Mouse (Mus musculus) Patski (cell line): ENCODE results near the gene Fam57b. TPM values are rescaled to one million over a fixed set of nuclear protein-coding genes. Genes with fewer than 3 reads are reported as not detected.
"Not testable (repeated sequence)": the region's sequence is repeated elsewhere in the genome, so short reads cannot be mapped to it uniquely, and the experiment has no call there.

Experiments used
- ATAC-seq: fragments of 100-300 bp; one replicate; pipeline ENCODE4 v1.8.0; 2021
- CTCF ChIA-PET: fragments of 350-600 bp; sonication (Branson Sonifier 250); formaldehyde crosslinking; loops from one replicate; lab custom pipeline; 2022; ENCODE audit warnings: inconsistent platforms; lab: Charles Lee
- POLR2A ChIA-PET: fragments of 350-600 bp; sonication (Branson Sonifier 250); formaldehyde crosslinking; loops from one replicate; lab custom pipeline; 2022; ENCODE audit warnings: antibody characterized with exemption, inconsistent platforms; lab: Charles Lee
- DNase-seq: peaks from one replicate; pipeline ENCODE4 v3.0.0-alpha.2; 2011; ENCODE audit warnings: low read depth, low spot score
- H3K27me3 ChIP-seq: fragments of 371-371 bp; one replicate; pipeline ENCODE4 v1.5.1; 2021
- CTCF ChIP-seq: fragments of 100-300 bp; IDR thresholded peaks from one replicate; pipeline ENCODE4 v1.5.1; 2021
- in situ Hi-C: fragments of 300-500 bp; cut with MboI; formaldehyde crosslinking; loops from 3 replicates; pipeline ENCODE4 v1.11.1; 2018; ENCODE audit warnings: low pct_unique_long_range_greater_than_20kb, mixed read lengths
- polyA plus RNA-seq: library from polyadenylated mRNA; unstranded; gene quantifications from one replicate; pipeline ENCODE4 v1.2.3, GENCODE M21; 2021

Gene Fam57b
- polyA plus RNA-seq, 1 experiment from 2014 or later, result 1.3 TPM

DNA sequence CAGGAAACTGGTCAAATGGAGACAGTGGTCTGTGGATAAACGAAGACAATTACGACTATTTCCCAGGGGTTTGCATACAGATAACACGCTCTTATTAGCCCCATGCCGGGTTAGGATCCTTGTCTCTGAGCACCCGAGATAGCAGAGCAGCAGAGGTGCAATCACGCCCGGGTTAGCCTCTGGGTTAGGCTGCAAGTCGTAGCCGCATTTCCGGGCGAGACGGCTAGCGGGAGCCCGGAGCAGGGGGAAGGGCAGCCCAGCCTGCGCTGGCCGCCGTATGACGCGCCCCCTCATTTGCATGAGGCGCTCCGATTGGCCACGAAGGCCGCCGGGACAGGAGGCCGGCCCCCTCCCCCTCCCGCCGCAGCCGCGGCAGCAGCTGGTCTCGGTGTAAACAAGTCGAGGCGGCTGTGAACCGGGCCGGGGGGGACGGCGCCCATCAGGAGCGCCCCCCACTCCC lies 20.8 kb upstream of the Fam57b start, which contains the start of gene Ypel3:
TSS of gene Ypel3 (plus strand) at position 358 of the 460 bp plus-strand sequence.
- DNase-seq (peak; percentile 46), ATAC-seq (peak; percentile 75)
- no peaks in the 10 kb centered on the region for H3K27me3 ChIP-seq
- POLR2A ChIA-PET, result interaction anchor here (0.6 to 2.7 kb wide), 4 partner anchors 15 to 189 kb away, joined by 3 to 8 read pairs (median 7); partner anchors contain the start of gene Ppp4c
- in situ Hi-C loops, result no loop called here
- TF ChIP-seq CTCF, result no peak
- CTCF ChIA-PET, result no interaction called here

GRCm38 (mm10) chr7:126777476-126777875 lies 20.0 kb upstream of the Fam57b start:
- DNase-seq (no peak), ATAC-seq (no peak)
- in situ Hi-C loops, result no loop called here
- POLR2A ChIA-PET, result interaction anchor here (0.7 to 2.7 kb wide), 3 partner anchors 14 to 22 kb away, joined by 7 to 8 read pairs (median 7); no protein-coding TSS in a partner anchor
- no peaks in the 10 kb centered on the region for H3K27me3 ChIP-seq
- no peak for TF ChIP-seq CTCF
- CTCF ChIA-PET, result no interaction called here

DNA sequence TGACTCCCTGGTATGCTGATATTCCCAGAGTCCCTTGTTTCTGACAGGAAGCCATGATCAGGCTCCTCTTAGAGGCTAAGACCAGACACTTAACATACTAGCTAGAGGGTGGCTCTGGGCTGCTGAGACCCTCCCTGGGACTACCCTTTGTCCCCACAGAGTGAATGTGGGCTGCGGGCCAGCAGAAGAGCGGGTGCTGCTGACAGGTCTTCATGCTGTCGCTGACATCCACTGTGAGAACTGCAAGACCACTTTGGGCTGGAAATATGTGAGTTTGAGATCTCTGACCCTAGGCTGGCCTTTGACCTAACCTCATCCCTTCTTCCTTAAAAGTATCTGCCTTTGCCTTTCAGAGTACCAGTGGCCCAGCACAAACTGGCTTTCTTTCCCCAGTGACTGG lies 19.3 kb upstream of the Fam57b start:
- ATAC-seq, result no peak
- in situ Hi-C loops, result no loop called here
- POLR2A ChIA-PET, result interaction anchor here (2.7 kb wide), 1 partner anchor 21 kb away, joined by 7 read pairs; no protein-coding TSS in a partner anchor
- CTCF ChIA-PET, result no interaction called here
- TF ChIP-seq CTCF, result no peak
- H3K27me3 ChIP-seq, result no peaks in the 10 kb centered on the region
- no peak for DNase-seq

DNA sequence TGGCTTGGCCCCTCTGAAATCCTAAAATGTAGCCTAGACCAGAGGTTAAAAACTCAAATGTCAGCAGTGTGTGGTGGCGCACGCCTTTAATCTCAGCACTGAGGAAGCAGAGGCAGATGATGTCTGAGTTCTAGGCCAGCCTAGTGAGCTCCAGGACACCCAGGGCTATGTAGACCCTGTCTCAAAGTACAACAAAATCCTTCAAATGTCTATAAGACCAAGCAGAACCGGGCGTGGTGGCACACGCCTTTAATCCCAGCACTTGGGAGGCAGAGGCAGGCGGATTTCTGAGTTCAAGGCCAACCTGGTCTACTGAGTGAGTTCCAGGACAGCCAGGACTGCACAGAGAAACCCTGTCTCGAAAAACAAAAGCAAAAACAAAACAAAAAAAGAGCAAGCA lies 18.4 kb upstream of the Fam57b start:
- ChIA-PET POLR2A (interaction anchor here (0.9 to 2.7 kb wide), 2 partner anchors 20 to 135 kb away, joined by 5 to 7 read pairs; no protein-coding TSS in a partner anchor), CTCF (interaction anchor here (0.8 to 1.9 kb wide), 5 partner anchors 11 to 86 kb away, joined by 3 to 11 read pairs (median 4); no protein-coding TSS in a partner anchor)
- not testable (repeated sequence) for ATAC-seq

GRCm38 (mm10) chr7:126779983-126780970 lies 17.2 kb upstream of the Fam57b start:
- CTCF ChIA-PET, result interaction anchor here (0.8 to 1.9 kb wide), 6 partner anchors 11 to 87 kb away, joined by 3 to 11 read pairs (median 4); no protein-coding TSS in a partner anchor
- no peak for TF ChIP-seq CTCF
- H3K27me3 ChIP-seq, result no peaks in the 10 kb centered on the region
- ATAC-seq, result peak; percentile 27
- POLR2A ChIA-PET, result interaction anchor here (0.5 to 1.6 kb wide), 3 partner anchors 19 to 552 kb away, joined by 3 to 5 read pairs (median 5); no protein-coding TSS in a partner anchor
- in situ Hi-C loops, result no loop called here
- no peak for DNase-seq

More for the DNA sequence above, 18.4 kb upstream of the Fam57b start:
- DNase-seq, H3K27me3 ChIP-seq, in situ Hi-C loops: not testable (repeated sequence)

DNA sequence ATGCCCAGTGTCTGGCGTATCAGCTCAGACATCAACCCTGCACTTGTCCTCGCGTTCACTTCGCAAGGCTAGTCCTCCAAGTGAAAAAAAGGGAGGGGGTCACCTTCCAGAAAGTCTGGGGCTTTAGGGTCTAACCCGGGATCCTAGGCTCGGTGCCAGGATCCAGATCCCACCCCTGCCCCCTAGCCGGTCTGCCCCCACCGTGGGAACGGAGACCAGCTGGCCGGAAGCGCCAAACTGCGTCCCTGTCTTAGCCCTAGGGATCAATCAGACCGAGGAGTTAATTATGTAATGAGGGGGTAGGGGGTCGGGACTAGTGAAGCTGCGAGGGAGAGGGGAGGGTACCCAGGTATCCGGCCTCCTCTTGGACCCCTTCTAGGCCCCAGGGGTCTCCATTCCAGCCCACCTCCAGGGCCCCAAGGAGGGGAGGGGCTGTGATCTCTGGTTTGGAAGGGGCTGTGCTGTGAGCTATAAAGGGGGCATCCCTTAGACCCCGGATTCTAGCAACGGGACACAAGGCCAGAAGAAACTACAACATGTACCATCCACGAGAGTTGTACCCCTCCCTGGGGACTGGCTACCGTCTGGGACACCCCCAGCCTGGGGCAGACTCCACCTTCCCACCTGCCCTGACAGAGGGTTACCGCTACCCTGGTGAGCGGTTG lies 16.4 kb upstream of the Fam57b start, which contains the start of gene Tbx6:
TSS of gene Tbx6 (plus strand) at position 513 of the 665 bp plus-strand sequence.
- no peak for TF ChIP-seq CTCF
- ATAC-seq, result no peak
- CTCF ChIA-PET, result interaction anchor here (1.3 kb wide), 1 partner anchor 26 kb away, joined by 5 read pairs; no protein-coding TSS in a partner anchor
- no peak for DNase-seq
- POLR2A ChIA-PET, result interaction anchor here (1.6 kb wide), 1 partner anchor 18 kb away, joined by 5 read pairs; no protein-coding TSS in a partner anchor
- no peaks in the 10 kb centered on the region for H3K27me3 ChIP-seq
- in situ Hi-C loops, result no loop called here

GRCm38 (mm10) chr7:126781661-126782370 lies 15.7 kb upstream of the Fam57b start:
- DNase-seq (no peak), ATAC-seq (no peak)
- in situ Hi-C loops, result no loop called here
- ChIA-PET POLR2A (interaction anchor here (1.6 kb wide), 1 partner anchor 18 kb away, joined by 5 read pairs; no protein-coding TSS in a partner anchor), CTCF (interaction anchor here (1.3 kb wide), 1 partner anchor 12 kb away, joined by 3 read pairs; no protein-coding TSS in a partner anchor)
- H3K27me3 ChIP-seq, result no peaks in the 10 kb centered on the region
- no peak for TF ChIP-seq CTCF

GRCm38 (mm10) chr7:126782693-126783092 lies 14.8 kb upstream of the Fam57b start:
- no peaks in the 10 kb centered on the region for H3K27me3 ChIP-seq
- in situ Hi-C loops, result no loop called here
- DNase-seq (no peak), ATAC-seq (no peak)
- CTCF ChIA-PET, result interaction anchor here (1.3 kb wide), 1 partner anchor 11 kb away, joined by 3 read pairs; no protein-coding TSS in a partner anchor
- POLR2A ChIA-PET, result interaction anchor here (0.8 kb wide), 1 partner anchor 16 kb away, joined by 6 read pairs; no protein-coding TSS in a partner anchor
- TF ChIP-seq CTCF, result no peak

GRCm38 (mm10) chr7:126784469-126784868 lies 13.0 kb upstream of the Fam57b start:
- ATAC-seq (no peak), DNase-seq (no peak)
- no peak for TF ChIP-seq CTCF
- no peaks in the 10 kb centered on the region for H3K27me3 ChIP-seq
- ChIA-PET CTCF (no interaction called here), POLR2A (no interaction called here)
- in situ Hi-C loops, result no loop called here
